Mouse (Mus musculus) olfactory bulb, adult 2 months (tissue): Measurements from ENCODE around the gene Olfr432. TPM values are rescaled to one million over a fixed set of nuclear protein-coding genes. Genes with fewer than 3 reads are reported as not detected.
"Not testable (repeated sequence)": the region's sequence is repeated elsewhere in the genome, so short reads cannot be mapped to it uniquely, and the experiment has no call there.

Experiments
- H3K27ac ChIP-seq: fragments of 200-500 bp; 2 replicates; pipeline ENCODE4 v1.5.1; 2012; ENCODE audit warnings: low read depth, low read length; ENCODE audit not compliant: insufficient read depth
- H3K4me1 ChIP-seq: fragments of 200-500 bp; 2 replicates; pipeline ENCODE4 v1.6.1; 2012; ENCODE audit warnings: low read length; ENCODE audit not compliant: control insufficient read depth, insufficient read depth
- H3K4me3 ChIP-seq: fragments of 200-500 bp; 2 replicates; pipeline ENCODE4 v1.5.1; 2012; ENCODE audit warnings: mild to moderate bottlenecking, low read depth, low read length, moderate library complexity; ENCODE audit not compliant: insufficient read depth
- CTCF ChIP-seq: fragments of 200-500 bp; IDR thresholded peaks from 2 replicates; pipeline ENCODE4 v1.5.1; 2012; ENCODE audit warnings: low read depth, mild to moderate bottlenecking, low read length, moderate library complexity; ENCODE audit not compliant: insufficient read depth
- POLR2A ChIP-seq: fragments of 200-500 bp; IDR thresholded peaks from 2 replicates; pipeline ENCODE4 v1.6.1; 2012; ENCODE audit warnings: mild to moderate bottlenecking, low read depth, low read length, moderate library complexity; ENCODE audit not compliant: insufficient read depth
- WGBS: fragments of 180-500 bp; shearing (Covaris S2); methylation state at CpG from one replicate; pipeline ENCODE4 v1.1.7; 2018; 5-methylcytosine and 5-hydroxymethylcytosine counted together
- polyA plus RNA-seq: library from polyadenylated mRNA; stranded (reverse); fragments of >200 nt; gene quantifications from 2 replicates; pipeline ENCODE4 v1.2.4, GENCODE M21; 2012; ENCODE audit warnings: low replicate concordance; ENCODE audit not compliant: missing spikeins, insufficient read depth, insufficient read length

Olfr432 gene
- polyA plus RNA-seq: not detected in 2 replicates

- 70% methylated on average over 2 of the region's 2 CpGs for WGBS
- Histone ChIP-seq H3K4me3 (no peak within 1 kb of the TSS), H3K4me1 (no peaks in the 10 kb centered on the region), H3K27ac (no peak within 1 kb of the TSS)
- no peak for TF ChIP-seq CTCF
These were observed at the start of gene Olfr432 for GRCm38 (mm10) chr1:174048893-174049292. Gene Olfr432 (plus strand): TSS chr1:174049205.

GRCm38 (mm10) chr1:174004352-174005109, 44.5 kb upstream of the Olfr432 start:
- 86% methylated on average over 2 of the region's 3 CpGs for WGBS
- not testable (repeated sequence) for H3K4me1 ChIP-seq, H3K27ac ChIP-seq, H3K4me3 ChIP-seq

- not testable (repeated sequence) for H3K4me1 ChIP-seq, H3K27ac ChIP-seq, H3K4me3 ChIP-seq
These were observed 42.0 kb upstream of the Olfr432 start for GRCm38 (mm10) chr1:174007050-174007449.

- no peak within 1 kb of the TSS for H3K4me3 ChIP-seq
- WGBS: 52% methylated on average over 1 of the region's 1 CpGs
- H3K27ac ChIP-seq: no peak within 1 kb of the TSS
- H3K4me1 ChIP-seq: no peaks in the 10 kb centered on the region
- TF ChIP-seq POLR2A (no peak), CTCF (no peak)
These were observed 17.3 kb upstream of the Olfr432 start, which contains the start of gene Ifi205 for GRCm38 (mm10) chr1:174031698-174032097. Gene Ifi205 (minus strand): TSS chr1:174031810.

GRCm38 (mm10) chr1:174035841-174036240, 13.2 kb upstream of the Olfr432 start:
- Histone ChIP-seq H3K4me1 (no peaks in the 10 kb centered on the region), H3K27ac (no peak overlapping the region), H3K4me3 (no peak overlapping the region)
- TF ChIP-seq POLR2A (no peak), CTCF (no peak)
- 23% methylated on average over 4 of the region's 4 CpGs for WGBS

DNA sequence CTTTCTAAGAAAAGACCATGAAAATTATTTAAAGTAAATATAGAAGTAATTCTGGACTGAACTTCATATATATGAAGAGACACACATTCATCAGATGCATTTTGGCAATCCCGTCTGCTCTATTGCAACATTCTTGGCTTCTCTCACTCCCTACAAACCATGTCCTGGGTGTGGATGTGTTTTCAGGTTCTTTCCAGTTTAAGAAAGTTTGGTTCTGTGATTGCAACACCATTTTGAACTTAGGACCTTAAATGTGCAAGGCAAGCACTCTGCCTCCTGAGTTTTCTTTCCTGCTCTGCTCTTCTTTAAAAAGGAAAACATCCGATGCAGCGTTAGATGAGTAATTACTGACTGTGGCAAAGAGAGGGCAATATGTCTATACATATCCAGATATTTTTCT, 10.5 kb upstream of the Olfr432 start:
- TF ChIP-seq CTCF (no peak), POLR2A (no peak)
- no peaks in the 10 kb centered on the region for H3K4me1 ChIP-seq
- no peak overlapping the region for H3K4me3 ChIP-seq
- WGBS: 87% methylated on average over 3 of the region's 3 CpGs
- H3K27ac ChIP-seq: no peak overlapping the region

- TF ChIP-seq CTCF (no peak), POLR2A (no peak)
- Histone ChIP-seq H3K4me1 (no peaks in the 10 kb centered on the region), H3K4me3 (no peak within 1 kb of the TSS), H3K27ac (no peak within 1 kb of the TSS)
- WGBS: 86% methylated on average over 7 of the region's 7 CpGs
These were observed 8.4 kb upstream of the Olfr432 start, which contains the start of gene Olfr433 for GRCm38 (mm10) chr1:174040523-174041177. Gene Olfr433 (plus strand): TSS chr1:174040705.

GRCm38 (mm10) chr1:174042091-174042884, 6.7 kb upstream of the Olfr432 start:
- H3K27ac ChIP-seq, H3K4me3 ChIP-seq, H3K4me1 ChIP-seq: not testable (repeated sequence)
- 92% methylated on average over 12 of the region's 12 CpGs for WGBS

DNA sequence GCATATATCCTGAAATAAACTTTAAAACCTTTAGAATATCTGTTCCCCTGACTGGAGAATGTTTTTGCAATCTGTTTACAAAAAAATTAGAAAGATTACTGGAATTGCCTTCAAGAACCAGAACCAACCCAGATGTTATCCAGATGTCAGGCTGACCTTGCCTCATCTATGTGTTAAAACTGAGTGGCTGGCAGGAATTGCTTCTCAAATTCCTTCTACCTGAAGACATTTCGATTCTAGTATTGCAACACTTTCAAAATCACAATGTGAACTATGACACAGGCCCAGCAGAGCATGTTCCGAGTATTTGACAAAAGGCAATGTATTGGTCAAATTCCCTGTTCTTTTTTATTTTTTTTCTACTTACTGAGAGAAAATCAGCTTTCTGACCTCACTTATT, 4.6 kb upstream of the Olfr432 start:
- H3K27ac ChIP-seq: no peak overlapping the region
- H3K4me1 ChIP-seq: no peaks in the 10 kb centered on the region
- no peak overlapping the region for H3K4me3 ChIP-seq
- TF ChIP-seq POLR2A (no peak), CTCF (no peak)
- WGBS: 74% methylated on average over 2 of the region's 2 CpGs

- H3K27ac ChIP-seq: not testable (repeated sequence)
These were observed 778 bp upstream of the Olfr432 start for GRCm38 (mm10) chr1:174048227-174048626.

GRCm38 (mm10) chr1:174049357-174049756, 352 bp downstream of the Olfr432 start:
- 88% methylated on average over 4 of the region's 4 CpGs for WGBS
- not testable (repeated sequence) for H3K4me1 ChIP-seq, H3K4me3 ChIP-seq, H3K27ac ChIP-seq

More at GRCm38 (mm10) chr1:174048227-174048626, 778 bp upstream of the Olfr432 start:
- WGBS: 91% methylated on average over 6 of the region's 6 CpGs
- not testable (repeated sequence) for H3K4me1 ChIP-seq, H3K4me3 ChIP-seq
